Mouse (Mus musculus) E14TG2a.4 (cell line): Measurements from ENCODE around the gene Litaf.

Experiments
- CTCF ChIP-seq: conservative IDR thresholded peaks from 2 replicates; pipeline ENCODE4 v1.5.1; 2014; ENCODE audit warnings: low read length
- NANOG ChIP-seq: IDR thresholded peaks from 2 replicates; pipeline ENCODE4 v1.6.1; 2014; ENCODE audit warnings: borderline replicate concordance, low read length, mixed read lengths

DNA sequence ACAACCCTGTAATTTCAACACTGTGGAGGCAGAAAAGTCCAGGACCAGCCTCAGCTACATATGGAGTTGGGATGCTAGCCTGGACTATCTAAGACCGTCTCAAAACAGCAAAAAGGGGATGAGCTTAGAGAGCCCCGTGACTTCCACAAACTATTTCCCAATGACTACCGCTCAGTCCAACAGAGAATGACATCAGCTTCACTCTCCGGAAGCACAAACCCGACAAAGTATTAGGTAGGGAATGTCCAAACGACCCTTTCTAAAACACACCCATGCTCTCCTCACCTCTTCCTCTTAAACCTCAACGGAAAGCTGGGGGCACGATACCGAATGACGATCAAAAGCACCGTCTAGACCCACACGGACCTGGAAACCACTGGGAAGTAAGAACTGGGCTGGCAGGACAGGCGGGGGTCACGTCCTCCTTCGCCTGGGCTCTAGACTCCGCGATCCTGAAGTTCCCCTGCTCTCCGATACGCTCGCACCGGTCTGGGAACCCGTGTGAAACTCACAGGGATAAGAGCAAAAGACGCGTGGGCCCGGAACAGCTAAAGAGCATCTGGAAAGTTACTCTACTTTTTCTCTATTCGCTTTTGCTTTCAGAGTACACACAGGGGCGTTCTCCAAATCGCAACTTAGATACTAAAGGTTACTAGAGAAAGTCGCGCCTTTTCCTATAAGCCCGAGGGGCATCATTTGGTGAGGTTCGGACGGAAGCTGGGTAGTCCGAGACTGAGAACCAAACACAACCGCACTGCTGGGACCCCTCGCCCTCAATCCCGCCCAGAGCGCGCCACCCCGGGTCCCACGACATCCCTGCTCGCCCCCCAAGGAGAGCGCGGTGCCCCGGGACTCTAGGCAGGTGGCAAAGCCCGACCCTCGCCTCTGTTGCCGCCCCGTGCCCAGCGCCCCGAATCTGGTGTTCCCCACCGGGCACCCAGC, 73.6 kb downstream of the Litaf start:
- TF ChIP-seq CTCF = no peak
- TF ChIP-seq NANOG = no peak
